11 mouse cellular contexts compared by ENCODE assay signal in the genomic region with DNA sequence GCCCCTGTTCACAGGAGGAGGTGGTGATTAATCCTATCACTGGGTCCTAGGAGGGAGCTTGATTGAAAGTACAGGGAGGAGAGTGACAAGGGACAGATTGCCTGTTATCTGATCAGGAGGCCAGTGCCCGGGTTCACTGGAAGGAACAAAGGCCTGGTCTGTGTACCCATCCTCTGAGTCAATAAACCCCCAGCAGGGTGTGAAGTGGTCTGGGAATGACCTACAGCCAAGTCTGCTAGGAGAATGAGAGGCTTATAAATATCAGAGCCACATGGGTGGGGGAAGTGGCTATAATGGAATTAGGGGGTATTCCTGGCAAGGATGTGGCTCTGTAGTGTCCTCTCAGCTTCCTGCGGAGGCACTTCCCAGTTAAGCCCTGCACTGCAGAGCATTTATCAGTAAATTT.
DNase-seq lines count a peak whose midpoint lies in the region; ATAC-seq and TF ChIP-seq lines count a peak whose summit lies in the region.
"Had no signal": no experiment of that assay in that cellular context is flagged by ENCODE, and none has a peak within 500 bp of the region (broad histone marks: within the 10 kb centered on the region; RNA-seq: fewer than 3 reads in every experiment).

No protein-coding gene starts in this region.

- no peak for DNase-seq in forebrain, embryonic 11.5 days (ENCODE audit: low spot score)
- peak; percentile 28 for DNase-seq in ES-CJ7 (ENCODE audit: low read depth, low spot score)
- peak; percentile 31 for DNase-seq in embryonic facial prominence, embryonic 10.5 days (ENCODE audit: low spot score)
- peak; percentile 32 for DNase-seq in kidney, postnatal 10 days
- no peak for DNase-seq in spleen, postnatal 36 days (ENCODE audit: low spot score in 2 of 2)
- DNase-seq in liver, postnatal 0 days: no peak
- DNase-seq in left cerebral cortex, adult 8-10 months (ENCODE audit: low spot score in 2 of 2): no peak
- DNase-seq: spleen, adult 18-20 months had no signal

- H3K27ac ChIP-seq in forebrain, embryonic 11.5 days (ENCODE audit: low read depth, low read length): no peak overlapping the region
- H3K27ac ChIP-seq in forebrain, embryonic 13.5 days: no peak overlapping the region
- peak overlapping the region; percentile 57 for H3K27ac ChIP-seq in embryonic facial prominence, embryonic 10.5 days (replicated peaks)
- no peak overlapping the region for H3K27ac ChIP-seq in liver, postnatal 0 days (ENCODE audit: low read depth)
- H3K27ac ChIP-seq: limb, embryonic 15.5 days had no signal

- no peak overlapping the region for H3K9ac ChIP-seq in forebrain, embryonic 11.5 days (ENCODE audit: low read length)
- H3K9ac ChIP-seq in forebrain, embryonic 13.5 days: no peak overlapping the region
- no peak overlapping the region for H3K9ac ChIP-seq in liver, postnatal 0 days (replicated peaks)
- H3K9ac ChIP-seq: limb, embryonic 15.5 days had no signal

- H3K27me3 ChIP-seq in forebrain, embryonic 11.5 days (ENCODE audit: control insufficient read depth, insufficient read depth, low read length): no peaks in the 10 kb centered on the region
- no peaks in the 10 kb centered on the region; the same call in 1 of the 2 replicates for H3K27me3 ChIP-seq in forebrain, embryonic 13.5 days
- H3K27me3 ChIP-seq in embryonic facial prominence, embryonic 10.5 days (replicated peaks; ENCODE audit: low read depth, poor library complexity, severe bottlenecking): no peaks in the 10 kb centered on the region
- H3K27me3 ChIP-seq in liver, postnatal 0 days (ENCODE audit: insufficient read depth, low read length): no peaks in the 10 kb centered on the region
- H3K27me3 ChIP-seq: limb, embryonic 15.5 days had no signal

- H3K4me1 ChIP-seq in forebrain, embryonic 11.5 days (replicated peaks; ENCODE audit: control insufficient read depth, insufficient read depth, low read length): no peaks in the 10 kb centered on the region
- H3K4me1 ChIP-seq in forebrain, embryonic 13.5 days: no peaks in the 10 kb centered on the region
- H3K4me1 ChIP-seq in embryonic facial prominence, embryonic 10.5 days: peaks cover 40% of the 10 kb centered on the region
- H3K4me1 ChIP-seq in liver, postnatal 0 days (ENCODE audit: insufficient read depth): no peaks in the 10 kb centered on the region

- H3K9me3 ChIP-seq in forebrain, embryonic 11.5 days (ENCODE audit: control insufficient read depth, low read length): no peaks in the 10 kb centered on the region
- no peaks in the 10 kb centered on the region for H3K9me3 ChIP-seq in forebrain, embryonic 13.5 days (replicated peaks)
- no peaks in the 10 kb centered on the region for H3K9me3 ChIP-seq in embryonic facial prominence, embryonic 10.5 days
- H3K9me3 ChIP-seq in liver, postnatal 0 days (ENCODE audit: low read length): no peaks in the 10 kb centered on the region
- H3K9me3 ChIP-seq: limb, embryonic 15.5 days had no signal

- no peak for TF ChIP-seq CTCF in liver, postnatal 0 days (IDR thresholded peaks at IDR 0.05; ENCODE audit: low read depth)

- ATAC-seq in forebrain, embryonic 11.5 days (replicated peaks; ENCODE audit: low FRiP score): peak; percentile 49; the same call in 1 of the 2 replicates
- ATAC-seq in forebrain, embryonic 13.5 days: no peak; the same call in 1 of the 2 replicates
- no peak for ATAC-seq in liver, postnatal 0 days

- no peak overlapping the region for H3K4me3 ChIP-seq in forebrain, embryonic 11.5 days (ENCODE audit: low read depth, low read length)
- no peak overlapping the region for H3K4me3 ChIP-seq in forebrain, embryonic 13.5 days
- H3K4me3 ChIP-seq in embryonic facial prominence, embryonic 10.5 days: no peak overlapping the region
- H3K4me3 ChIP-seq in liver, postnatal 0 days (ENCODE audit: low read depth, low read length): no peak overlapping the region
- H3K4me3 ChIP-seq: limb, embryonic 15.5 days; myocyte had no signal

- no peaks in the 10 kb centered on the region for H3K36me3 ChIP-seq in forebrain, embryonic 11.5 days (ENCODE audit: control insufficient read depth, insufficient read depth, low read length)
- no peaks in the 10 kb centered on the region for H3K36me3 ChIP-seq in forebrain, embryonic 13.5 days (ENCODE audit: poor library complexity, severe bottlenecking)
- no peaks in the 10 kb centered on the region for H3K36me3 ChIP-seq in embryonic facial prominence, embryonic 10.5 days (replicated peaks)
- no peaks in the 10 kb centered on the region for H3K36me3 ChIP-seq in liver, postnatal 0 days (replicated peaks; ENCODE audit: insufficient read depth, low read length)
- H3K36me3 ChIP-seq: limb, embryonic 15.5 days had no signal

- TF ChIP-seq EP300 in liver, postnatal 0 days (IDR thresholded peaks at IDR 0.05; ENCODE audit: low read depth): no peak

- no peak overlapping the region for H3K4me2 ChIP-seq in forebrain, embryonic 11.5 days (ENCODE audit: low read depth, low read length, severe bottlenecking)
- no peak overlapping the region for H3K4me2 ChIP-seq in forebrain, embryonic 13.5 days
- H3K4me2 ChIP-seq in liver, postnatal 0 days (ENCODE audit: low read depth, low read length): no peak overlapping the region
- H3K4me2 ChIP-seq: limb, embryonic 15.5 days had no signal

- WGBS in forebrain, embryonic 11.5 days: 11% methylated on average over 2 of the region's 2 CpGs
- WGBS in forebrain, embryonic 13.5 days: 19% methylated on average over 2 of the region's 2 CpGs
- WGBS in embryonic facial prominence, embryonic 10.5 days: 14% methylated on average over 2 of the region's 2 CpGs
- WGBS in liver, postnatal 0 days (ENCODE audit: insufficient replicate concordance): 38% methylated on average over 2 of the region's 2 CpGs

Comparison
In these comparisons a context has a peak if more than half of its experiments do, and no peak if none do; other contexts are left out.
1. DNase-seq: peak in ES-CJ7 (single experiment), embryonic facial prominence, embryonic 10.5 days (single experiment) and kidney, postnatal 10 days (single experiment); none in forebrain, embryonic 11.5 days (single experiment), spleen, postnatal 36 days (0 of 2), liver, postnatal 0 days (single experiment) and left cerebral cortex, adult 8-10 months (0 of 2).